Mouse (Mus musculus): ENCODE measurements around the gene Zfp664. TPM values are rescaled to one million over a fixed set of nuclear protein-coding genes. Genes with fewer than 3 reads are reported as not detected.
A peak's percentile ranks its signal among the peaks of the same experiment; 100 is the strongest.

The Zfp664 gene
- total RNA-seq, 2 experiments from 2014 or later = 19.6 to 20.8 TPM

- DNase-seq = no peak
Observed at GRCm38 (mm10) chr5:124862871-124863741, 615 bp downstream of the Zfp664 start.

GRCm38 (mm10) chr5:124868981-124869380 is 6.5 kb downstream of the Zfp664 start:
- intact Hi-C loops (cut with DNase I; ENCODE audit: low total_unique reads) = loop anchor here (10.0 kb wide), 1 partner anchor 274 kb away; no protein-coding TSS in a partner anchor
- peak; percentile 39 for DNase-seq

More at GRCm38 (mm10) chr5:124862871-124863741, 615 bp downstream of the Zfp664 start:
- intact Hi-C loops (cut with DNase I; ENCODE audit: low total_unique reads) = loop anchor here (10.0 kb wide), 1 partner anchor 268 kb away; no protein-coding TSS in a partner anchor

DNA sequence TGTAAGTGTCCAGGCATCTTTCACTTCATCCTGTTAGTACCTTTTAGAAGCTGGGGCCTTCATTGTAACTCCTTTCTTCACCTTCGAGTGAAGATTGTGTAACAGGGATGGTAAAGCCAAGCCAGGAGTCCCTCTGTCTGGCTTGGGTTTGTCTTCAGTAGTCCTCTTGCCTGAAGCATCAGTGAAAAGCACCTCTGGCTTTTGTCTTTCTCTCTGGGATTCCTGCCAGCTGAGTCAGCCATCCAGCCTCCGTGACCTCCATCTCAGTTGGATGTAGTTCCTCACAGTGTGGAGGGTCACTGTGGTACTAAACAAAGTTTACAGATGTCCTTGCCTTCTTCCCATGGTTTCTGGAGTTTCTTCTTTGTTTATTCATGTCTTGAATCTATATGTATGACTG is 9.5 kb downstream of the Zfp664 start:
- intact Hi-C loops (cut with DNase I; ENCODE audit: low total_unique reads) = no loop called here
- no peak for DNase-seq

DNA sequence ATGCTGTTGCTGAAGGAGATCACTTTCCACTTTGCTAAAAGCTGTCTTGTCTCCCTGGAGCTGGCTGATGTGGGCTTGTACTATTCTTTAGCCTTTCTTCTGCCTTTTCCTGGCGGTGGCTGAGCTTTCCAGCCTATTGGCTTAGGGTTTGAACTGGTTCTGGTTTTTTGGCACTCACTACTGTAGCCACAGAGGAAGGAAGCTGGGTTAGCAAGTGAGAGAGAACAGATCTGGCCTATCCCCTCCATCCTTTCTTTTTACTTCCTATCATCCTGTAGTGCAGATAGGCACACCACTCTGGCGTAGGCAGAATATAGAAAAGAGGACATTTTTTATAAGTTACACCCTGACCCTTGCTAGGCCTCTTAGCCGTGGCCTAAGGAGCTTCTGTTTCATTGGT is 10.6 kb downstream of the Zfp664 start:
- intact Hi-C loops (cut with DNase I; ENCODE audit: low total_unique reads) = no loop called here
- DNase-seq = no peak

DNA sequence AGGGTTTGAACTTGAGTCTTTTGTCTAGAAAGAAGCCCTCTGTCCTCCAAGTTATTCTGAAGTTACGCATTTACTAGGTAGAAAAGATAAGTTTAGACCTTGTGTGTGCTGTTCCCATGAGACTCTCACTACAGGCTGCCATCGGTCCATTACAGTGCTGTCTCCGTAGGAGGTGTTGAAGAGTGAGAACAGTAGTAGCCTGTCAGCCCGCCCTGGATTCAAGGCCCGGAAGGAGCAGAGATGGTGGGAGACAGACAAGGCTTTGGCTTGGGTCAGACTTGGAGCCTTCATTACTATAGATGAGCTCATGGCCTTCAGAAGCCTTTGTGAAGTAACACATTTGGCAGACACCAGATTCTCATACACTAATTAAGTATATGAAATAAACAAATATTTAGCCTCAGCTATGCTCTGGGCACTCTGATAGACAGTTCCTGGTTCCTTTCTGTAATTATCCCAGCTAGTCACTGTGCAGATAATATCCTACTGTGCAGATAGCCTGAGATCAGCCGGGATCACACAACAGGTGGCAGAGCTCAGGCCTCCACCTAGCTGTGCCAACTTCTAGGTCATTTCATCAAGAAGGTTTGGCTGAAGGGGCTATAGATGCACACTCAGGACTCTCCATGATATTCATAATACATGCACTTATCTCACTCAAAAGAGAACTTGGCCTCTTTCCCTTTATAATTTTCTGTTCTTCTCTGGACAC is 11.6 kb downstream of the Zfp664 start:
- intact Hi-C loops (cut with DNase I; ENCODE audit: low total_unique reads) = no loop called here
- no peak for DNase-seq

DNA sequence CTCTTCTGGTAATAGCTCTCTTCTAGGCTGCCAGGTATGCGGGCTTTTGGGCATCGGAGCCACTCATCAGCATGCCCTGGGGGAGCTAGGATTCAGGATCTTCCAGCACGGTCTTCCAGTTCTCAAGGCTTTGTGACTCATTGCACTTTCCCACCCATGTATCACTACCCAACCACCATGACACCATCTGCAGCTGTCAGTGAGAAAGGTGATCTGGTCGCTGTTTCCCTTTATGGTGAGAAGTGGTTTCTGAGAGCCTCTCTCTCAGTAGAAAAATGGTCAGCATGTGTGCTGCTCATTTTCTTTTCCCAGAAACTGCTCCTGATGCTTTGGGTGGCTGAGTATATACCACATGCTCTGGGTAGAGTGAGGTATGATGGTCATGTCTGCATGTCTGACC is 16.8 kb downstream of the Zfp664 start:
- no peak for DNase-seq
- intact Hi-C loops (cut with DNase I; ENCODE audit: low total_unique reads) = no loop called here

DNA sequence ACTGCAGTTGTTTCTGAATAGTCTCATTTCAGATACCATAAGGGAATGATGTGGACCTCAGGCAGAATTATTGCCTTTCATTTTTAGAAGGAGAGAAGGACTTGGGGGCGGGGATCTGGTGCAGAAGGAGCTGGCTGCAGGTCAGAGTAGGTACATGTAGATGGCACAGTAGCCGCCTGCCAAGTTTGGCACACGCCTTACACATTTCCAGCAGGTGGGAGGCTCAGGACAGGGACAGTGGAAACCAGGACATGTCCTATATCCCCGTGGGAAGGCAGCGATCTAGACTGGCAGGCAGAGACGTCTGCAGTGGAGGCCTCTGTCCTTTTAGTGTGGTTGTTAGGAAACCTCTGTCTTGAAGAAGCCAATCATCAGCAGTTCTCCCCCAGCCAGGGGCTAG is 17.3 kb downstream of the Zfp664 start:
- DNase-seq = no peak
- intact Hi-C loops (cut with DNase I; ENCODE audit: low total_unique reads) = no loop called here

GRCm38 (mm10) chr5:124883877-124884276 is 21.4 kb downstream of the Zfp664 start:
- DNase-seq = no peak
- intact Hi-C loops (cut with DNase I; ENCODE audit: low total_unique reads) = no loop called here

DNA sequence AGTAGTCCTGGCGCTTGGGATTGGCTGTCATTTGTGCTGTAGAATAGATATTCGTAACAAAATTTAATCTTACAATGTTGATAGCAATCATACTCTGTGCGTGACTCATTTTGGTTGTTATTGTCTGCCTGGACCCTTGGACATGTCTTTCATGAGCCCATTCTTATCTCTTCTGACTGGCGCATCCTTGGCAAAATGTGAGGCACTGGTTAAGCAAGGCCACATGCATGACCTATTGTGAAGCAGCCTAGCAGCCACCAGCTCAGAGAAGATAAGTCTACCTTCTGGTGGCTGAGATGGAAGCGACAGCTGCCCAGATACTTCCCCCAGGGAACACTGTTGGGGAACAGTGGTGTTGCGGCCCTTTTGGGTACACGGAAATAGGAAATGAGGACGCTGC is 26.2 kb downstream of the Zfp664 start:
- no peak for DNase-seq
- intact Hi-C loops (cut with DNase I; ENCODE audit: low total_unique reads) = no loop called here

- intact Hi-C loops (cut with DNase I; ENCODE audit: low total_unique reads) = no loop called here
- DNase-seq = peak; percentile 75
Observed at GRCm38 (mm10) chr5:124891921-124892370, 29.5 kb downstream of the Zfp664 start.

DNA sequence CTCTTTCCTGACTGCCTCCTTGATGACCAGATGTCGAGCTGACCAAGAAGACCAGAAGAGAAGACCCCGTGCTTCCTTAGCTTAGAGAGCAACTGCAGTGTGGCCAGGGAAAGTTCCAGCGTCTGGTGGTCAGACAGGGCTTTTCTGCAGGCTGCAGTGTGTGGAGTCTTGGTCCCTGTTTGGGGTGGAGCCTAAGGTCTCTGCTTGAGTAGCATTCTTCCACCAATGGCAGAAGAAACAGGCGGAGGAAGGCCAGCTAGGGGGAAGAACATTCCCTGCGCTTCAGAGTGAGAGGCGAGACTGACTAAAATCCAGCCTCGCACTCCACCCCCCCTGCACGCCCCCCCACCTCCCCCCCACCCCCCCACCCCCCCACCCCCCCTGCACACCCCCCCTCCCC is 33.6 kb downstream of the Zfp664 start:
- intact Hi-C loops (cut with DNase I; ENCODE audit: low total_unique reads) = loop anchor here (5.0 kb wide), 1 partner anchor 476 kb away; no protein-coding TSS in a partner anchor
- no peak for DNase-seq

- intact Hi-C loops (cut with DNase I; ENCODE audit: low total_unique reads) = loop anchor here (5.0 kb wide), 1 partner anchor 472 kb away; no protein-coding TSS in a partner anchor
- peak; percentile 80 for DNase-seq
Observed at GRCm38 (mm10) chr5:124899945-124900631, 37.6 kb downstream of the Zfp664 start.

DNA sequence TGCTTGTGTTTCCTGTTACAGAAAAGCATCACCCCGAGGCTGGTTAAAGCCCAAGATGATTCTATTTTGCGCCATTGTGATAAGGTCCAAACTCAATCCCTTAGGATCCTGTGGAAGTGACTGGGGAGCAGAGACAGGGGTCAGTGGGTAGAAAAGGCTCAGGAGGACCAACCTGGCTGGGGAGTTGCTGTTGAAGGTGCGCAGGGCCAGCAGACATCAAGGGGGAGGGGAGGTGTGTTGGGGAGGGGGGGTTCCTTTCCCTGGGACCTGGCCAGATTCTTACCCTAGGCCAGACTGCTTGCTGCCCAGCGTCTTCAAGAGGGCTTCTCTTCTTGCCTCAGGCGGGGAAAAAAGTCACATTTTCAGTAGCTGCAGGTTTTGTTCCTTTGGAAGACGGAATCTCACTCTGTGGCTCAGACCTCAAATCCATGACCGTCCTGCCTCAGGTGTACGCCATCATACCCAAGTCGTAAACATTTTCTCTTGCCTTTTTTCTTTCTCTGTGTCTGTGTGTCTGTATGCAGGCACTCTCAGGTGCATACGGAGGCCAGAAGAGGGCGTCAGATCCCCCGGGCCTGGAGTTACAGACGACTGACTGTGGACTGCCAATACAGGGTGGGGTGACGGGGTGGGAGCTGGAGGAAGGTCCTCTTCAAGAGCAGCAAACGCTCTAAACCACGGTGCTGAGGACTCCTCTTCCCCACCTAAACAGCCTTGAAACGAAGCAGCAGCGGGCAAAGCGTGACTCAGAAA is 38.4 kb downstream of the Zfp664 start:
- intact Hi-C loops (cut with DNase I; ENCODE audit: low total_unique reads) = no loop called here

DNA sequence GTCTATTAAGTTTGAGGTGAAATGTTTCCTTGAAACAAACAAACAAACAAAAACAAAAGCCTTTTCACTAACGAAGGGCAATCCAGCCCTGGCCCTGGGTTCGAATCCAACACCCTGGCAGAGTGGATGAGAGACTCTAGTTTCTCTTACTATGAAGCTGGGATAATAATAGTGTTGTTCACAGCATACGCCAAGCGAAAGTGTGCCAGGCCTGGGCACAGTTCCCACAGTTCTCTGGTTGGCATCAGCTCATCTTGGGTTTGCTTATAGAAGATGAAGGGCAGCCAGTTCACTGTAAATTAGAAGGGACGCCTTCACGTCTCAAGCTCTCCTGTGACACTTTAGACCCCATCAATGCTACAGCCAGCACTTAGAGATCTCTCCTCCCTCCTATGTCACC is 39.2 kb downstream of the Zfp664 start:
- DNase-seq = no peak
- intact Hi-C loops (cut with DNase I; ENCODE audit: low total_unique reads) = no loop called here

More for the DNA sequence above, 38.4 kb downstream of the Zfp664 start:
- no peak for DNase-seq

DNA sequence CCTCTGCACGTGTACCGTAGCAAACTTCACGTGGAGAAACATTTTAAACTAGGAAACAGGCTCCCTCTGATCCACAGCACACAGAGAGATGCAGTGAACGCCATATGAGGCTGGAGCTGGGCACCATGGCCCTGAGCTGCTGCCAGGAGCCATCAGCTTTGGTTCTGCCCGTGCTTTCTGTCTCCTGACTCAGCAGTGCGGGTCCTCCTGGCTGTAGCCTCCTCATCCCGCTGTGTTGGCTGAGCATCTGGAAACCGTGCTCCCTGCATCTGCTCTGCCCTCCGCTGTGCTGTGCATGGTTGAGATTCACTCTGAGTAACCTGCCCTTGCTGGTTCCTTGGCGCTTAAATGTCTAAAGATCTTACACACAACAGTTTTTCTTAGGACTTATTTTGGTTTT is 39.7 kb downstream of the Zfp664 start:
- no peak for DNase-seq

GRCm38 (mm10) chr5:124903852-124904251 is 41.4 kb downstream of the Zfp664 start:
- no peak for DNase-seq
- intact Hi-C loops (cut with DNase I; ENCODE audit: low total_unique reads) = no loop called here

More for the DNA sequence above, 39.7 kb downstream of the Zfp664 start:
- intact Hi-C loops (cut with DNase I; ENCODE audit: low total_unique reads) = no loop called here

- intact Hi-C loops (cut with DNase I; ENCODE audit: low total_unique reads) = no loop called here
Observed at GRCm38 (mm10) chr5:124906890-124907289, 44.4 kb downstream of the Zfp664 start.

GRCm38 (mm10) chr5:124908860-124909259 is 46.4 kb downstream of the Zfp664 start:
- DNase-seq = peak; percentile 83
- intact Hi-C loops (cut with DNase I; ENCODE audit: low total_unique reads) = no loop called here

More at GRCm38 (mm10) chr5:124906890-124907289, 44.4 kb downstream of the Zfp664 start:
- DNase-seq = no peak

- intact Hi-C loops (cut with DNase I; ENCODE audit: low total_unique reads) = loop anchor here (5.0 to 10.0 kb wide), 3 partner anchors 100 to 355 kb away; no protein-coding TSS in a partner anchor
- peak; percentile 33 for DNase-seq
Observed at GRCm38 (mm10) chr5:124912276-124912675, 49.8 kb downstream of the Zfp664 start.

Data from gastrocnemius, postnatal 14 days (tissue).